Mouse (Mus musculus): Measurements from ENCODE around the gene Mc1r.

The Mc1r gene

DNA sequence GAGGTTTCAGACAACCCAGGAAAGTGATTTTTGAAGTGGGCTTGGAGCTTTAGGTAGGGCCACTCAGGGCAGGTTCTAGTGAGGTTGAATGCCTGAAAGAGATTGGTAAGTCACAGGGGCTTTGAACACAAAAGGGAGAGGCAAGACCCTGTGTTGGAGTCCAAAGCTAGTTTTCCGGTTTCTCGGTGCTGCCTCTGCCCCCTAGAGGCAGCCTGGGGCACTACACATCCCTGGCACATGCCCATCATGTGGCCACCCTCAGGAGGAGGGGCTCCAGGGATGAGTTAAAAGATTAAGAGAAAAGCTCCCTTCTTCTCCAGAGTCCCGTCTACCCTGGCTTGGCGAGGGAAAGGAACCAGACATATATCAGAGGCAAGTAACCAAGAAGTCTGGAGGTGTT lies at the start of gene Mc1r:
Gene Mc1r, plus strand, starts transcription at position 322 of the 400 bp plus-strand sequence.
- peak; percentile 67 for DNase-seq (ENCODE audit: low spot score)

- DNase-seq (ENCODE audit: low spot score) = peak; percentile 76
These were observed 45.7 kb upstream of the Mc1r start for GRCm38 (mm10) chr8:123361082-123361739.

DNA sequence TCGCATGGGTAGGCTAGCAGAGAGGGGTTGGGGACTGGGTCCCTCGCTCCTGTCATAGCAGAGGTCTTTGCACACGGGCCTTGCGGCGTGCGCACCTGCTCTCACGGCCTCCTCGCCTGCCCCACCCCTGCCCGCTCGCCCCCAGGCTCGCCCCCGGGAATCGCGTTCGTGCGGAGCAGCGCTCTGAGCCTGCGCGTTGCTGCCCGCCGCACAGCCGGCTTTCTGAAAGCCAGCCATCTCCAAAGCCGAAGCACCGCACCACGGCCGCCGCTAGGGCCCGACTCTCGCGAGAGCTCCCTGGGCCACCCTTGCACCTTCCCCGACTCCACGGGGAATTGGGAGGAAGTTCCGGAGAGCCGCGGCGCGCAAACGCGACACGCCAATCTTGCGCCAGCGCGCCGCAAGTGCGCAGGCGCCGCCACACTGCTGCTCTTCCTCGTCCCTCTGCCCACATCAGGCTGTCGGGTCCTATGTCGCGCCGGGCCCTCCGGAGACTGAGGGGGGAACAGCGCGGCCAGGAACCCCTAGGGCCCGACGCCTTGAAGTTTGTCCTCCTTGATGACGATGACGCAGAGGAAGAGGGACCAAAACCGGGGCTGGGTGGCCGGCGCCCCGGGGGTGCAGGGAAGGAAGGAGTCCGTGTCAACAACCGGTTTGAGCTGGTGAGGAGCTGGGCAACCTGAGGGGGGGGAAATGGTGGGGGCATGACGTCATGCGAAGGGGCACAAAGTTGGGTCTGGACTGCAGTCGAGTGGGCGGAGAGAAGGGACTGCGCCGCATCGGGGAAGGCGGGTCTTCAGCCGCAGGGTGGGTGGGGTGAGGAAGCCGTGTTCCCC lies 33.3 kb upstream of the Mc1r start, which contains the start of gene Tcf25:
Gene Tcf25, plus strand, starts transcription at position 351 of the 836 bp plus-strand sequence.
- peak; percentile 86 for DNase-seq (ENCODE audit: low spot score)

- peak; percentile 90 for DNase-seq (ENCODE audit: low spot score)
These were observed 32.7 kb upstream of the Mc1r start for GRCm38 (mm10) chr8:123374239-123374578.

DNA sequence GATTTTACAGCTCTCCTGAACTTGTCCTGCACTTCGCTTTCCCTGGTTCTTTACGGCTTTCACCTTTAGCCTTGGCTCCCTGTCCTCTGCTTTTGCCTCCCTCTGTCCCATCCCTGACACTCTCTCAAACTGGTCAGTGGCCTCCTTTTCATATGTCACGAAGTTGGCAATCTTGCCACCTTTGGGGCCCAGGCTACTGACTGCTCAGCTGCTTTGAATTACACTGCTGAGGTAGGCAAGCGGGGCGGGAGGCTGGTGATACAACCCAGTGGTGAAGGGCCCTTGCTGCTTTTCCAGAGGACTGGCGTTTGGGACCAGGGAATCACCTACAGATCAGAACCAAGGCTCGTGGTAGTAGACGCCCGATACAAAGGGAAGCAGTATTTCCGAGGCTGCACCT lies 31.2 kb upstream of the Mc1r start:
- no peak for DNase-seq (ENCODE audit: low spot score)

DNA sequence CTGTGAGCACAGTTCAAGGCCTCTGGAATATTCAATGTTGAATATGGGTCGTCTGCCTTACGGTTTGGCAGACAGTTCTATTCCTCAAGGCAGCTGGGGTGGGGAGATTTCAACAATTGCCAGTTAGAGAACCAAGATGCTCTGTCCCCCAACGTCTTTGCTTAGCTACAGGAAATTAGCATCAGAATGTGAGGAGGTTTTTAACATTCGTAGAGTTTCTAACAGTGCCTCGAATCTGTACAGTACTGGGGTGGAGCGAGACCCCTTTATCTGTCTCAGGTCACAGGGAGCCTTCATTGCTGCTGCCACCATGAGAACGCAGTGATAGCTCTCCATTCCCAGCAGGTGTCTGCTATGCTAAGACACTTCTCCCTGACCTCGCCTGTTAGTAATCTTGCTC lies 30.8 kb upstream of the Mc1r start:
- DNase-seq (ENCODE audit: low spot score) = no peak

DNA sequence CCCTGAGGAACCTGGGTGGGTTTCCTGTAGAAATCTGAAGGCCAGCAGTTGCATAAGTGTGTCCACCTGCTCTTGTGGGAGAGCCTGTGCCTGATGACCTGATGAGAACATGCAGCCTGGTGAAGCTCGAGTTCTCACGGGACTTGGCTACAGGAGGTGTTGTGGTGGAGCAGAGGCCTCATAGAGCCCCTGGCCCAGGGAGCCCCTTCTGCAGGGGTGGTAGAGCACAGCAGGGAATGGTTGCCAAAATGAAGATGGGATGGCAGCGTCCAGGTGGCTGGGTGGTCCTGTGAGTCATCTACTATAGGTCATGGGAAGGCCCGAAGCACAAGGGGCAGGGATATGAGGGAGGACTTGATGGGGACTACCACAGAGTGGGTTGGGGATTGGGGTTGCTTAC lies 25.2 kb upstream of the Mc1r start:
- no peak for DNase-seq (ENCODE audit: low spot score)

GRCm38 (mm10) chr8:123382516-123382915 lies 24.4 kb upstream of the Mc1r start:
- no peak for DNase-seq (ENCODE audit: low spot score)

DNA sequence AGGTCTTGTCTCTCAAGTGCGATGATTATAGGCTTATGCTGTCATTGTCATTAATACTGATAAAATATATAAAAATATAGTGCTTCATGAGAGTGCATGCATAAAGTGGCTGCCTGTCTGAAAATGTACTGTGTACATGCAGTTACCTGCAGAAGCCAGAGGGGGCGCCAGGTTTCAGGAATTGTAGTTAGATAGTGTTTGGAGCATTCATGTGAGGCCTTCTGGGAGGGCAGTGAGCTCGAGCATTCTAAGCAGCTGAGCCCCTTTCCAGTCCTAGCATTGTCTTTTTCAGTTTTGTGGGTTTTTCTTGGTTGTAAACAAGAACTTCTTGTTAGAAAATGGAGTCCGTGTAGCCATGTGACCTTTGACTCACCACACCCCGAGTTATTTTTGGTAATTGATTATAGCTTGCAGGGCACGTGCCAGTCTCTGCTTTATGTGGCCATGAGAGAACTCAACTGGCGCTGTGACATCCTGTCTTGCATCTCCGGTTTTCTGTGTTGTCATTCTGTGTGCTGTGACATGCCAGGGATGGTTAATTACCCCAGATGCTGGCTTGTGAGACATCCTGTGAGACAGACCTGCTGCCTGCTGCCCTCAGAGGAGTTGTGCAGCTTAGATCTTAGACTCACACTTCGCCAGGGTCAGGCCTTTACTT lies 21.9 kb upstream of the Mc1r start:
- DNase-seq (ENCODE audit: low spot score) = peak; percentile 38

- DNase-seq (ENCODE audit: low spot score) = no peak
These were observed 19.9 kb upstream of the Mc1r start for GRCm38 (mm10) chr8:123387041-123387440.

- no peak for DNase-seq (ENCODE audit: low spot score)
These were observed 19.1 kb upstream of the Mc1r start for GRCm38 (mm10) chr8:123387801-123388200.

DNA sequence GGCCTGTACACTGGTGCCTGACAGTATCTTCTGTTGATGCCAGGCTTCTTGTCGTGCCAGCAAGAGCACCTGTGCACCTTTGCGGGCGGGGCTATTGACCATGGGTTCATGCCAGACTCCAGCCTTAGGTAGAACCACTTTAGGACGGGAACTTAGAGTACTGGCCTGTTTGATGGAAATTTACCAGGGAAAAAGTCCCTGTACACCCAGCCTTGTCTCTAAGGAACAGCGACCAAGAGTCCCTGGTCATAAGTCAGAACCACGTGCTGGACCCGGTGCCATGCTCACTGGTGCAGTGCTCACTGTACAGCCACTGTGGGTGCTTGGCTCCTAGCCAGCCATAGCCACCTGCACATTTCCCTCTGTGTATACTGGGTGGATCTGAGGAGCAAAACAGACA lies 17.9 kb upstream of the Mc1r start:
- DNase-seq (ENCODE audit: low spot score) = no peak

DNA sequence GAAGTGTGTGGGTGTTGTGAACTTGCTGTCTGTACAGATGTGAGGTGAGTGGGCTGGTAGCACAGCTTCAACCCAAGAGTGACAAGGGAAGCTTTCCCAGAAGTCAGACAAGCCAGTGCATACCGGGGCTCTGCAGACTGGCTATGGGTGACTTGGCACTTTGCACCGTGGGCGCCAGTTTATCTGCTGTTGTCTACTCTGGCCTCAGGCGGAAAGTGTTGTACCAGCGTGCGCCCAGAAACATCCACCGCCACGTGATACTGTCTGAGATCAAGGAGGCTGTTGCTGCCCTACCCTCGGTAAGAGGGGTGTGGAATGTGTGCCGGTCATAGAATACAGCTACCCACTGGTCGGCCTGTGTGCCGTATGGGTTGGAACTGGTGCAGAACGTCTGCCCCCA lies 8.6 kb upstream of the Mc1r start:
- no peak for DNase-seq (ENCODE audit: low spot score)

DNA sequence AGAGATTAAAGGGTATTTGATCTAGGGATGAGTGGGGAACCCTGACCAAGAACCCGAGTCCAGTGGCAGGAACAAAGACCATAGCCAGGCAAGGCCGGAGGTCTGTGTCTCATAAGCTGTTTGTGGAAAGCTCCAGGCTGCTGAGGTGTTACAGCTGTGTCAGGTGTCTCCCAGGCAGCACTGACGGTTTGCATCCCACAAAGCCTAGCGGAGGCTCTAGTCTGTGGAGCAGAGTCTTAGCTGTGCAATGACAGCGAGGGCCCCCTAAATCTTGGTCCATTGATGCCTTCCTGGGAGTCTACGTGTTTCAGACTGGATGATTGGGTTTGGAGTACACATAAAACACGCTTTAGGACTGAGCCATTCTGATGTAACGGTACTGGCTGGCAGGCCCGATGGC lies 5.0 kb upstream of the Mc1r start:
- no peak for DNase-seq (ENCODE audit: low spot score)

DNA sequence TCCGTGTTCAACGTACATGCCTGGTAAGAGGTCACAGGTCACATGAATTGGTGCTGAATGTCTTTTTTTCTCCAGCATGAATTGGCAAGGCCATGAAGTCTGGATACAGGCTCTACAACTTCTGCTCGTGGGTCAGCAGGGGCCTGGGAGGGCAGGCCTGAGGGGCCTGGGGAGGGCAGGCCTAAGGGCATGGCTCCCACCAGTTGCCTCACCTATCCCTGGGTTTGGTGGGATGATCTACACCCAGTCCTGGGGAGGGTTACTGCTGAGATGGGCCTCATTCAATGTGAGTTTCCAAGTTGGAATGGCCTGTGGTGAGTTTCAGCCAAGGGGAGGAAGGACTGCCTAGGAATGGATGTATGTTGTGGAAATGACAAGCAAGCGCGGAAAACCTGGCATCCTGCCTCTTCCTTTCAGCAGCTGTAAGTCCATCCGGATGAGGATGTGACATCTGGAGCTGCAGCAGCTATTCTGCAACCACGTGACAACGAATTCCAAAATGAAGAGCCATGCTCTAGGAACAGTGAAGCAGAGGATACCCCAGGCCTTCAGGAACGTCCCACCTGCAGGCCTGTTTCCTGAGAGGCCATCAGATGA lies 4.1 kb upstream of the Mc1r start:
- no peak for DNase-seq (ENCODE audit: low spot score)

DNA sequence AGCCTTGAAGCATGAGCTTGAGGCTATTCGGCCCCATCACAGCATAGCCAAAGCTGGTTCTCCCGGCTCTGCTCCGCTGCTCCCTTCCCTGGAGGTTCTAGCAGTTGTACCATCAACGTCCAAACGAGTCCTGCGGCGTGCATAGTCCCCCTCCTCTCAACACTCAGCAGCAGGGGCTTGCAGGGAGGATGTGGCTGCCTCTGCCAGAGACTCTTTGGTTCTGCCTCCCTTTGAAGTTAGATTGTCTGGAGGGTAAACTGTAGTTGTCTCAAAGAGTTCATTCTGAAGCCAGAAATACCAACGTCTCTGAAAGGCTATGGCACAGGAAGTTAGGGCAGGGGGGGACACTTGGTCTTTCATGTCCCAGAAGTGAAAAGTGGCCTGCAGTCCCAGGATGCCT lies 2.4 kb upstream of the Mc1r start:
- DNase-seq (ENCODE audit: low spot score) = no peak

DNA sequence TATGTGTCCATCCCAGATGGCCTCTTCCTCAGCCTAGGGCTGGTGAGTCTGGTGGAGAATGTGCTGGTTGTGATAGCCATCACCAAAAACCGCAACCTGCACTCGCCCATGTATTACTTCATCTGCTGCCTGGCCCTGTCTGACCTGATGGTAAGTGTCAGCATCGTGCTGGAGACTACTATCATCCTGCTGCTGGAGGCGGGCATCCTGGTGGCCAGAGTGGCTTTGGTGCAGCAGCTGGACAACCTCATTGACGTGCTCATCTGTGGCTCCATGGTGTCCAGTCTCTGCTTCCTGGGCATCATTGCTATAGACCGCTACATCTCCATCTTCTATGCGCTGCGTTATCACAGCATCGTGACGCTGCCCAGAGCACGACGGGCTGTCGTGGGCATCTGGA lies 705 bp downstream of the Mc1r start:
- DNase-seq (ENCODE audit: low spot score) = no peak

DNA sequence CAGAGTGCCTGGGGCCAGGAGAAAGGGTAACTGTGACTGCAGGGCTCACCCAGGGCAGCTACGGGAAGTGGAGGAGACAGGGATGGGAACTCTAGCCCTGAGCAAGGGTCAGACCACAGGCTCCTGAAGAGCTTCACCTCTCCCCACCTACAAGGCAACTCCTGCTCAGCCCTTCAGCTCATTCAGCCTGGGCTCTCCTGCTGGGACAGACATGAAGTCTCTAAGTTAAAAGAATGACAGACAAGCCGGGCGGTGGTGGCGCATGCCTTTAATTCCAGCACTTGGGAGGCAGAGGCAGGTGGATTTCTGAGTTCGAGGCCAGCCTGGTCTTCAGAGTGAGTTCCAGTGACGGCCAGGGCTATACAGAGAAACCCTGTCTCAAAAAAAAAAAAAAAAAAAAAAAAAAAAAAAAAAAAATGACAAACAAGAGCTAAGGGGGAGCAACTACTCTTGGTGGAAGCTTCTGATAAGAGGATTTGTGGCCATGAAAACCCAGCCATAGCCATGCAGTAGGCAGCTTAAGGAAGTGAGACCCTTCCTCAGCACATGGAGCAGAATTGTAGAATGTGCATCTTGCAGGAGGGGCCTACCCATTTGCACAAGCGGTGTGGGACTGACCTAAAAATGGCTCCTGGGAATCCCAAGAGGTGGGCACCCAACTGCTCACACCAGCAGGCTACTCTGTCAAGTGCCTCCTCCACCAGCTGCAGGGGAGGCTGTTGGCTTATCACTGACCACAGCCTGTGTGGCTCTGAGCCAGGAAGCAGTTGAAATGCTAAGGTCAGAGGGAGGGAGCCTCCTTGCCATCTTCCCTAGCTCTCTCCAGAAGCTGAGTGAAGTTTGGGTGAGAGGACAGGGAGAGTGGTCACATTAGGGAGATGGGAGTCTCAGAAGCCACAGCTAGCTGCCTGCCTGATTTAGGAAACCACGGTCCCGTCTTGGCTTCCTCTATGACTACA lies 2.0 kb downstream of the Mc1r start:
- no peak for DNase-seq (ENCODE audit: low spot score)

GRCm38 (mm10) chr8:123410049-123410587 lies 3.2 kb downstream of the Mc1r start:
- no peak for DNase-seq (ENCODE audit: low spot score)

- no peak for DNase-seq (ENCODE audit: low spot score)
These were observed 3.9 kb downstream of the Mc1r start for GRCm38 (mm10) chr8:123410788-123411187.

DNA sequence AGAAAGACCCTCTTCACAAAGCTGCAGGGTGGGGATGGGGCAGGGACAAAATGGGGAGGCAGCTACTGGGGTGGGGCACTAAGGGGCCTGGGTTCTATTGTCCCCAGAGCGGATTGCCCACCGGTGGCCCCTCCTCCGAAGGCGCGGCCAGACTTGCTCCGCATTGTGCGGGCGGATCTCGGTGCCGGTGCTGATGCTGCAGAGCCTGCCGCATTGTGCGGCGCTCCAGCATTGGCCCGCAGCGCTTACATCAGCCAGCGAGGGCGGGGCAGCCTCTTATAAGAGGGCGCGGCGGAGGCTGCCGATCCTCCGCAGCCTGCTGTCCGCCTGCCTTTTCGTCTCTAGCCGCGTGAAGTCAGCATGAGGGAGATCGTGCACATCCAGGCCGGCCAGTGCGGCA lies 4.3 kb downstream of the Mc1r start, which contains the start of gene Tubb3:
Gene Tubb3, plus strand, starts transcription at position 179 of the 400 bp plus-strand sequence.
- peak; percentile 68 for DNase-seq (ENCODE audit: low spot score)
